Mouse (Mus musculus): Measurements from ENCODE around the gene Spata48.

Gene Spata48

DNA sequence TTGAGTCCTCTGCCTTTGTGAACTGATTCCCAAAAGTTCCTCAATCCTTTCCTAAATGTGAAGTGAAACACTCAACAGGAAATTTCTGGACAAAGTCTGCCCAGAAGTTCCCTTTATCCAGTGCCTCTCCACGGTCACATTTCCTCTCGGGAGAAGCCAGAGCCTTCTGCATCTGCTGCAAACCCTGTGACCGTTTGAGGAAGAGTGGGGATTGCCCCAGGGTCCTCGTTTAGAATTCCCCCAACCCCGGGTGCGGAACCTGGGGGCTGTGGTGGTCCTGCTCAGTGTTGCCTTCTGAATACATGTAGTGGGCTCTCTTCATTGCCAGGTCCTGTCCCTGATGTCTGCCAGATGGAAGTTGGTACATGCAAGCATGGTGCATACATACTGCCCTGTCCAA is 67.3 kb downstream of the Spata48 start:
- in situ Hi-C loops (cut with MboI, MseI), result no loop called here

GRCm38 (mm10) chr11:11530126-11530525 is 68.2 kb downstream of the Spata48 start:
- in situ Hi-C loops (cut with MboI, MseI), result no loop called here

GRCm38 (mm10) chr11:11536295-11536694 is 74.4 kb downstream of the Spata48 start:
- in situ Hi-C loops (cut with MboI, MseI), result no loop called here

DNA sequence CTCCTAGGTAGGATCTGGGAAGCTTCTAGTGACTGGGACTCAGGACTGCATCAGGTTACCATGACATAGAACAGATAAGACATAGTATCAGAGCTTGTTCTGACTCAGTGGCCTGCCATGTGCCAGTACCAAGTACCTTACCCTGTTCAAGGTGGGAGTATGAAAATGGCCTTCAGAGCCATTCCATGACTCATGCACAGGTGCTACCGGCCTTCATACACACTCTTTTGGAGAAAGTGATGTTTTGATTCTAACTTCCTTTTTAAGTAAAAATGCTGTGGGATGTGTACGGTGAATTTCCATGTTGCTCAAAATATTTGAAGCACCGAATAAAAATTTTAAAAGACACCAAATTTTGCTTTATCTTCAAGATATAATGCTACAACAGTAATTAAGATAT is 84.1 kb downstream of the Spata48 start:
- in situ Hi-C loops (cut with MboI, MseI), result no loop called here

GRCm38 (mm10) chr11:11546903-11547511 is 85.1 kb downstream of the Spata48 start:
- in situ Hi-C loops (cut with MboI, MseI), result no loop called here

- in situ Hi-C loops (cut with MboI, MseI), result no loop called here
Measured at GRCm38 (mm10) chr11:11547597-11548240, 85.8 kb downstream of the Spata48 start.

DNA sequence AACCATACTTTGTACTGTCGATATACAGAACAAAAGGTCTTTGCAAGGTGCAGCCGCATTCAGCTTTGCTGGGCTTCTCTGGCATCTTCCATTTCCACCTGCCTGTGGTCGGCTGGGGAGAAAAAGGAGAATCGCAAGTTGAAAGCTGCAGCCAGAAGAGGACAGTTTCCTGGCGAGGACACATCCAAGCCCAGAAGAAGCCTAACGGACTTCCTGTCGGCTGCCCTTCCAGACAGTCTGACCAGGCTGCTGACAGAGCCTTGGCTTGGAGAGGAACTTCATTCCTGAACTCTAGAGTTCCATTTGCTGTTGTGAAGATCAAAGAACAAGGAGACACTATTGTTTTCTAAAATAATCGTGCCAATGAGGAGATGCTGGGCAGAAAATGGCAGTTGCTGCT is 93.7 kb downstream of the Spata48 start:
- in situ Hi-C loops (cut with MboI, MseI), result loop anchor here (5.0 kb wide), 3 partner anchors 98 to 177 kb away; partner anchors contain the start of gene Ikzf1

GRCm38 (mm10) chr11:11556186-11556585 is 94.3 kb downstream of the Spata48 start:
- in situ Hi-C loops (cut with MboI, MseI), result loop anchor here (5.0 kb wide), 3 partner anchors 99 to 176 kb away; partner anchors contain the start of gene Ikzf1

DNA sequence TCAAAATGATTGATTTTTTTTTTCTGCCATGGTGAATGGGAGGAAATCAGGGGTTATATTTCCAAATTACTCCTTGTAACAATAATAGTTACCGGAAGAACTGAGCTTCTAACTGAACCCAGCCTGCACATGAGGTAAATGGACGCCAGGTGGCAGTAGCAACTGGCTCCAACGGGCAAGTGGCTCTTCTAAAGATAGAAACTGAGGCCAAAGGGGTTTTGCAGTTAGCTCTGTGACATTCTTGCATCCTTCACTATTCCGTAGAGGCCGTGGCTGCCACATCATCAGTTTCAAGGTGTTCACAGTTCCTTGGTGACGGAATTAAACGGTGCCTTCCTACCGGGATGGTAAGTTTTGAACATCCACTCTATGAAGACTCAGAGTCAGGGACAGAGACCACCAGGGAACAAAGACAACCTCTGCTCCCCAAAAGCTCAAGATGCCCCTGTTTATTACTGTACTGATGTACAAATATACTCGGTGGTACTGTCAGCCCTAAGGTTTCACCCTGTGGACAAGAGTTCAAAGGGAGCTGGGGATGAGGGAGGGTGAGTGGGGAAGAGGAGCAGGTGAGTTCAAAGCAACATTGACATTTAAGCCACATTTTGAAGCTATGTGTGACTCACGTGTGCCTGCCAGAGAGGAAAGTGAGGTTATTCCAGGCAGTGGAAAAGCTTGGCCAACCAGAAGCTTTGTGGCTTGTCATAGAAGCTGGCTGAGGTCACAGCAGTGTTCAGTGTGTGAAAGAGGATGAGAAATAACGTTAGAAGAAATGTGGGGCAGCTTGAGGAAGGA is 95.5 kb downstream of the Spata48 start:
- in situ Hi-C loops (cut with MboI, MseI), result loop anchor here (5.0 kb wide), 3 partner anchors 100 to 175 kb away; partner anchors contain the start of gene Ikzf1

- in situ Hi-C loops (cut with MboI, MseI), result loop anchor here (5.0 kb wide), 3 partner anchors 101 to 174 kb away; partner anchors contain the start of gene Ikzf1
Measured at GRCm38 (mm10) chr11:11558662-11559061, 96.8 kb downstream of the Spata48 start.

GRCm38 (mm10) chr11:11559099-11559686 is 97.3 kb downstream of the Spata48 start:
- in situ Hi-C loops (cut with MboI, MseI), result loop anchor here (5.0 kb wide), 3 partner anchors 102 to 173 kb away; partner anchors contain the start of gene Ikzf1

DNA sequence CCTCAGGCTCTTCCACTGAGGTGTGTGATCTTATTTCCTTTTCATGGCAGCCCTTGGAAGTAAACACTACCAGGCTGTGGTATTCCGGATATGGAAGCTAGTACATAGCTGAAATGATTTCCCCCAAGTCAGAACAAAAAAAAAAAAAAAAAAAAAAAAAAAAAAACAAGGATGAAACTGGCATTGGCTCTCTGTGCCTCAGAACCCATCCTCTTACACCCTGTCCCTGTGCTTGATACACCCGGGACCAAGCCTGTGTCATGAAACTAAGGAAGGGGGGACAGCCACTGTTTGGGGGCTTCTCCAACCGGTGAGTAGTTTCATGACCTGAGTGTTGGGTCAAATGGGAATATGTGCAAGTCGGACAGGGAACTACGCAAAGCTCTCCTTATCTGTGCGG is 99.2 kb downstream of the Spata48 start:
- in situ Hi-C loops (cut with MboI, MseI), result no loop called here

GRCm38 (mm10) chr11:11564266-11565044 is 102.6 kb downstream of the Spata48 start:
- in situ Hi-C loops (cut with MboI, MseI), result loop anchor here (5.0 kb wide), 1 partner anchor 93 kb away; no protein-coding TSS in a partner anchor

Measured in regulatory T cell (primary cell).